Mouse (Mus musculus) T-helper 2 cell (primary cell): ENCODE data around the gene Inpp5k.

ENCODE experiments used
- in situ Hi-C: fragments of 300-600 bp; cut with MboI, MseI; formaldehyde crosslinking; loops from one replicate; pipeline ENCODE4 v1.15.1; 2025; ENCODE audit warnings: high pct_unique_total_duplicates

Gene Inpp5k

GRCm38 (mm10) chr11:75620136-75620780 is 10.5 kb upstream of the Inpp5k start:
- in situ Hi-C loops = no loop called here

DNA sequence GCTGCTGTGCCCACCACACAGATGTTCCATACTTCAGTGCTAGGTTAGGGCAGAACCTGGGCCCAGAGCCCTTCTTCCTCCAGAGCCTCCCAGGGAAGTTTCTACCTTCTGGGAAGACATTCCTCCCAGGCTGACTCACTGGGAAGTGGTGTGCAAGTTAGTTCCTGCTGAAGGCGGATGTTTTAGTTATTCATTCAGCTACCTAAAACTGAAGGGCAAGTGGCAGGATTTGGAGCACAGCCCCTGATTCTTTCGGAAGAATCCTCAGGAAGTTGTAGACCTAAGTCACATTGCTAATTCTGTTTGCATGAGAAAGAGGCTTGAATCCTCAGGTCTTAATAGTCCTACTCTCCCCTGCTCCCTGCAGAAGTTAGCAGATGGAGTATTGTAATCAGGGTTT is 9.4 kb upstream of the Inpp5k start:
- in situ Hi-C loops = no loop called here

DNA sequence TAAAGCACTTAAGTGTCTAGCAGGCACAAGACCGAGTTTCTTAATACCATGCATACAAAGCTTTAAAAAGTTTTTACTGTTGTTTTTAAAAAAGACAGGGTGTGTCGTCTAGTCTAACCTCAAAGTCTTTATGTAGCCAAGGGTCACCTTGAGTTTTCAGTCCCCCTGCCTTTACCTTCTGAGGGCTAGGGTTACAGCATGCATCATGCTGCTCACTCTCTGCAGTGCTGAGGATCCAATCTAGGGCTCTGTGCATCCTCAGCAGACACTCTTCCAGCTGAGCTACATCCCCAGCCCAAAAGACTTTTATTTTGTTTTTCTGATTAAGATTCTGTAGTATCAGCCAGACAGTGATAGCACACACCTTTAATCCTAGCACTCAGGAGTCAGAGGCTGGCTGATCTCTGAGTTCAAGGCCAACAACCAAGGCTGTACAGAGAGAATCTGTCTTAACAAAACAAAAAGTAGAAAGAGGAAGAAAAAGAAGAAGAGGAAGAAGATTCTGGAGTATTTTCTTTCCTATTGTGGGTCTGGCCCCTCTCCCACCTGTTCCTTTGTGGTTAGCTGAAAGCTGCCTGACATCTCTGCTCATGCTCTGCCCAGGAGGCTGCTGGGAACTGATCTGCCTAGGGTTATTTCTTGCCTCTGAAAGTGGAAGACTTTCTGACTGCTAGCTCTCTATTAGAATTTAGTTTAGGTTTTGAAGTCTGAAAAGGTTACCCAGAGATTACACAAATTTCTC is 8.0 kb upstream of the Inpp5k start:
- in situ Hi-C loops = no loop called here

DNA sequence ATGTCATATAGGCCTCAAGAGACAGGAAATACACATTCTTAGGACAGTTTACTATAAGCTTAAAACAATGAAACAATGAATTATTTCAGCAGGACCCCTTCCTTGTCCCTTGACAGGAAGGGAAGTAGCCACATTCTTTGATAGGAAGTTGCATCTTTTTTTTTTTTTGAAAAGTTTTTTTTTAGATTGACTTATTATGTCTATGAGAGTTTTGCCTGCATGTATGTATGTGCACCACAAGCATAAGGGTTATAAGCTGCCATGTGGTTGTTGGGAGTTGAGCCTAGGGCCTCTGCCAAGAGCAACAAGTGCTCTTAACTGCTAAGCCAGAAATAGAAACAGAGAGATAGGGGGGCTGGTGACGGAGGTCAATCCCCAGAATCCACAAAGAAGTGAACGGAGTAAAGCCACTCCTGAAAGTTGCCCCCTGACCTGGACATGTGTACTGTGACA is 6.7 kb upstream of the Inpp5k start:
- in situ Hi-C loops = no loop called here

DNA sequence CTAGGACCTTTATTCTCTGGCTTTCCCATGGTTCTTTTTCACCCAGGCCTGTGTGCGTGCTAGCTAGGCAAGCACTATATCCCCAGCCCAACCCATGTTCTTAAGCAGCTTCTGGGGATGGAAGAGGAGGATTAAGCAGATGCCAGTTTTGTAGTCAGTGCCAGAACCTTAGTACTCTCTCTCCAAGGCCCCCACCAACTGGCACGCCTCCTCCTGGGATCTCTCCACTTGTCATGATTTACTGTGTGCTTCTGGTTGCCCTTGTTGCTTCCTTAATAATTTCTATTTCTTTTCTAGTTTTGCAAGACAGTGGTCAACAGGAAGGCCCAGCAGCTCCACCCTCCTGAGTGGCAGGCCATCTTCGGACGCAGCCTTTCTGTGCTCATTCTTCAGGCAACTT is 5.0 kb upstream of the Inpp5k start:
- in situ Hi-C loops = no loop called here

GRCm38 (mm10) chr11:75630098-75630497 is 690 bp upstream of the Inpp5k start:
- in situ Hi-C loops = no loop called here

DNA sequence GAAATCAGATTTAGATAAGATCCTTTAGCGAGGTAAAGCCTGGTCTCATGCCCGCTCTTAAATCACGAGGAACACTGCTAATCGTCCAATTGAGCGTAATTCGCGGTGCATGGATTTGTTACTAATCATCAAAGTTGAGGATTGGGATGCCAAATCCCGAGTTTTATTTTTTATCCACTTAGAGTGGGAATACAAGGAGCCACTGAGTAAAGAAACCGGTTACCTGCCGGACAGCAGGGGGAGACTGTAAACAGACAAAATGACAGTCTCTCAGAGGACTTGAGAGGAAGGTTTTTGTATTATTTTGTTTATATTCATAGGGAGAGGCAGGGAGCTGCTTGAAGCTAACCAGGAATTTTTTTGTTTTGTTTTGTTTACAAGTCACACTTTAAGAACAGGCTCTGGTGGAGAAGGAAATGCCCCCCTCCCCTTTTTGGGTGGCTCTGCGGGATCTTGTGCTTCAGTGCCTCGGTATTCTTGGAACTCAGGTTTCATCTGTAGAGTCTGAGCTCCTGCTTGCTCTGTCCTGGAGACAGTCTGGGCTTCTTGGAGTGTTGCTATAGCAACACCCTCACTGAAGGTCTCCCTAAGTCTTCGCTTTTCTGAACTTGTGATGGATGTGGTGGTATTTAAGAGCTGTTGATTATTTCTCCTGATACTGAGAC is 905 bp downstream of the Inpp5k start:
- in situ Hi-C loops = no loop called here

DNA sequence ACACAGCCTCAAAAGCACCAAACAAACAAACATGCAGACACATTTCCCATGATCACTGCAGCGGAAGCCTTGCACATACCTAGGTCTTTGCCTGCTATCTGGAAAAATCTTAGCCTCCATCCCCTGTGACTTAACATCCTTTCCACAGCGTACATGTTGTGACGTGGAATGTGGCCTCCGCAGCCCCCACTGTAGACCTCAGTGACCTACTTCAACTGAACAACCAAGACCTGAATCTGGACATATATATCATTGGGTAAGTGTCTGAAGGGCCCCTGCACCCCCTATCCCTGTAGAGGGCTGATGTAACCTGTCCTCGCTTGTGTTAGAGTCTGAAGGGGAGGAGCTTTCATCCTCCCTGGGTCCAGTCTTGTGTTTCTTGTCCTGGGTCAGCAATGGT is 2.1 kb downstream of the Inpp5k start:
- in situ Hi-C loops = no loop called here

DNA sequence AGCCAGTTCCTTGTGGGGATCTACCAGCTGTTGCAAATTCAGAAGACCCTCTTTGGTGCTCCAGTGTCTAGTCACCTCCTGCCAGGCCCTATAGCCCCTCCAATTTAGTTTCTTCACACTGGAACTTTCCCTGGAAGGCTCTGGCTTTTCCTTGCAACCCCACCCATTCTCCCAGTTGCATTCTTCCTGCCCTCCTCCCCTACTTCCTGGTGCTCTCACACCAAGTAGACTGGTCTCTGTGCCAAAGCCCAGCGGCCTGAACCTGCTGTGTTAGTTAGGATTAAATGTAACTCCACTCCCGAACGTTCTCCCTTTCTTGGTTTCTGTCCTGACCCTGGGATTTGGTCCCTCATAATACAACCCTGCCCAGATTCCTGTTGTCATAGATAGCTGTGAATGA is 4.0 kb downstream of the Inpp5k start:
- in situ Hi-C loops = no loop called here

DNA sequence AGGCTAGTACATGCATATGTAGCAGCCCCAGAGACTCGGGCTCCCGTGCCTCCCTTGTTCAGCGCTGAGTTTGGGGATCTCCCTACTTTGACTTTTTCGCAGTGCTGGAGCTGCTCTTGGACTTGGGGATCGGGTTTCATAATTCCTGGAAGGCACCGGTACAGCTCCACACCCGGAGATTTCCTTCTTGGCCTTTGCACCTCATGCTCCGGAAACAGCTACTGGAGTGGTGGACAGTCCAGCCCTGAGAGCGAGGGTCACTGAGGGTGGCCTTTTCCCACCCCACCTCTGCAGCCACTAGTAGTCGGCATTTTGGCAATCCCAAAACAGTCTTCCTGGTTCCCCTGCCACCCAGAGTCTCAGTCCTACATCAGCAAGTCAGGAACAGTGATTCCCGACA is 4.5 kb downstream of the Inpp5k start:
- in situ Hi-C loops = no loop called here

GRCm38 (mm10) chr11:75643323-75643722 is 12.5 kb downstream of the Inpp5k start:
- in situ Hi-C loops = no loop called here

GRCm38 (mm10) chr11:75644684-75645083 is 13.9 kb downstream of the Inpp5k start:
- in situ Hi-C loops = no loop called here

DNA sequence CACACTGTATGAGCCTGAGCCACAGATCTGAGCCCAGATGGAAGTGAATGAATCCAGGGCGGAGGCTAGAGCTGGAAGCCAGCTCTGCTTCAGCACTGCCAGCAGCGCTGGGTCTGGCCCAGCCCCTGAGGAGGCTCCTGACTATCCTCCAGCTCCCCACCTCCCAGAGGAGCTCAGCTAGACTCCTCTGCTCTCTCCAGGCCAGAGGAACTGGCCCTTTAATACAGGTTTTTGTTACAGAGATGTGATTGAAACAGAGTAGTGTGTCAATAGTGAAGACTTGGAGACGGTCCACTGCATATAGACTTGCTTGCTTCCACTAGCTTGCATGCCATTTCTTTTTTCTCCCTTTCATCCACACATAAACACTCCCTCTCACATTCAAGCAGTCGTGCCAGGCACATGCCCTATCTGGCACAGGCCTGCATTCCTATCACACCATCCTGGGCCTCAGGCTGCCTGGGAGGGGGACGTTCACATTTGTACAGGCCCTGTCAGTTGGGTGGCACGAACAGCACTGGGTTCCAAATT is 17.0 kb downstream of the Inpp5k start:
- in situ Hi-C loops = no loop called here

- in situ Hi-C loops = no loop called here
Measured at GRCm38 (mm10) chr11:75649155-75649561, 18.4 kb downstream of the Inpp5k start.

- in situ Hi-C loops = no loop called here
Measured at GRCm38 (mm10) chr11:75650311-75650710, 19.5 kb downstream of the Inpp5k start, which contains the start of gene Myo1c. Myo1c (plus strand) TSS chr11:75650504.

DNA sequence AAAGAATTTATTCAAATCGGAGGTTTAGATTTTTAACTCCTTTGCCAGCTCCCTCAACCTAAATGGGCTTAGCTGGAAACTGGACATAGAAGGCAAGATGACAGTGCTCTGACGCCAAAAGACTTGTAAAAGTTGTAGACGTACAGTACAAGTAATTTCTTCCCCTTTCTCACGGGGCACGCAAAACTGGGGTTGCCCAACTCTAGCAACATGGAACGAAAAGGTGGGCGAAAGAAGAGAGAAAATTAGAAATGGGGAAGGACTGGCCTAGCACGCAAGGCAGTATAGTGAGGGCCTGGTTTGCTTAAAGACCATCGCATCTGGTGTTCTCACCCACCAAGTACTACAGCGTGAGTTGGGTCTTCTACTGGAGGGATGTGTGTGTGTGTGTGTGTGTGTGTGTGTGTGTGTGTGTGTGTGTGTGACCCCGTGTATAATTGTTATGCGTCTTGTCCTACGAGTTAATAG is 20.2 kb downstream of the Inpp5k start:
- in situ Hi-C loops = no loop called here

- in situ Hi-C loops = no loop called here
Measured at GRCm38 (mm10) chr11:75651426-75652221, 20.8 kb downstream of the Inpp5k start.

- in situ Hi-C loops = no loop called here
Measured at GRCm38 (mm10) chr11:75652222-75652941, 21.6 kb downstream of the Inpp5k start.

GRCm38 (mm10) chr11:75652942-75653684 is 22.3 kb downstream of the Inpp5k start:
- in situ Hi-C loops = no loop called here
